Comparison of ENCODE assay signal across 9 mouse cellular contexts in genomic region chr19:55537691-55538090, GRCm38 (mm10).
DNase-seq lines count a peak whose midpoint lies in the region; ATAC-seq and TF ChIP-seq lines count a peak whose summit lies in the region.
"Had no signal": no experiment of that assay in that cellular context is flagged by ENCODE, and none has a peak within 500 bp of the region (broad histone marks: within the 10 kb centered on the region; RNA-seq: fewer than 3 reads in every experiment).

No protein-coding gene starts in this region.

- H3K9me3 ChIP-seq in hindbrain, embryonic 11.5 days (ENCODE audit: control insufficient read depth, low read length) = no peaks in the 10 kb centered on the region
- no peaks in the 10 kb centered on the region for H3K9me3 ChIP-seq in hindbrain, embryonic 16.5 days (ENCODE audit: control insufficient read depth, low read length)
- H3K9me3 ChIP-seq in embryonic facial prominence, embryonic 12.5 days = no peaks in the 10 kb centered on the region
- H3K9me3 ChIP-seq in midbrain, embryonic 14.5 days (ENCODE audit: control insufficient read depth, low read length) = no peaks in the 10 kb centered on the region
- H3K9me3 ChIP-seq: liver, embryonic 13.5 days had no signal

- H3K9ac ChIP-seq in hindbrain, embryonic 11.5 days (ENCODE audit: low read depth, low read length) = no peak overlapping the region
- no peak overlapping the region for H3K9ac ChIP-seq in hindbrain, embryonic 16.5 days (ENCODE audit: low read depth, low read length)
- no peak overlapping the region for H3K9ac ChIP-seq in embryonic facial prominence, embryonic 12.5 days
- H3K9ac ChIP-seq in midbrain, embryonic 14.5 days (replicated peaks; ENCODE audit: low read length) = no peak overlapping the region
- H3K9ac ChIP-seq: liver, embryonic 13.5 days had no signal

- H3K4me2 ChIP-seq in hindbrain, embryonic 11.5 days (replicated peaks; ENCODE audit: low read depth, low read length) = no peak overlapping the region
- H3K4me2 ChIP-seq in hindbrain, embryonic 16.5 days (ENCODE audit: low read length) = no peak overlapping the region
- H3K4me2 ChIP-seq in embryonic facial prominence, embryonic 12.5 days (replicated peaks) = no peak overlapping the region
- H3K4me2 ChIP-seq in midbrain, embryonic 14.5 days (ENCODE audit: low read length) = no peak overlapping the region
- H3K4me2 ChIP-seq: liver, embryonic 13.5 days had no signal

- no peak overlapping the region for H3K27ac ChIP-seq in hindbrain, embryonic 11.5 days (ENCODE audit: low read depth, low read length)
- no peak overlapping the region for H3K27ac ChIP-seq in hindbrain, embryonic 16.5 days (ENCODE audit: low read depth, low read length)
- no peak overlapping the region for H3K27ac ChIP-seq in embryonic facial prominence, embryonic 12.5 days
- H3K27ac ChIP-seq in midbrain, embryonic 14.5 days (replicated peaks; ENCODE audit: low read depth, low read length) = no peak overlapping the region
- H3K27ac ChIP-seq: liver, embryonic 13.5 days had no signal

- POLR2A ChIA-PET in Patski (lab: Charles Lee) = interaction anchor here (0.7 kb wide), 1 partner anchor 28 kb away, joined by 3 read pairs; no protein-coding TSS in a partner anchor

- no peak overlapping the region for H3K4me3 ChIP-seq in hindbrain, embryonic 11.5 days (ENCODE audit: low read depth, low read length)
- H3K4me3 ChIP-seq in hindbrain, embryonic 16.5 days (ENCODE audit: low read length) = no peak overlapping the region
- H3K4me3 ChIP-seq in embryonic facial prominence, embryonic 12.5 days = no peak overlapping the region
- H3K4me3 ChIP-seq in midbrain, embryonic 14.5 days (replicated peaks; ENCODE audit: low read depth, low read length) = no peak overlapping the region
- H3K4me3 ChIP-seq: liver, embryonic 13.5 days had no signal

- in situ Hi-C loops in Patski (cut with MboI; ENCODE audit: low pct_unique_long_range_greater_than_20kb) = no loop called here

- peak; percentile 66 for DNase-seq in hindbrain, embryonic 11.5 days (ENCODE audit: low spot score)
- DNase-seq in Patski (ENCODE audit: low read depth, low spot score) = no peak
- DNase-seq in kidney, adult 9 months = peak; percentile 88
- DNase-seq in midbrain, embryonic 14.5 days = peak; percentile 79
- no peak for DNase-seq in ovary, adult 18-20 months (ENCODE audit: low spot score)
- no peak for DNase-seq in right cerebral cortex, adult 2 months (ENCODE audit: low spot score in 2 of 2)
- DNase-seq: liver, embryonic 13.5 days had no signal

- H3K36me3 ChIP-seq in hindbrain, embryonic 11.5 days (ENCODE audit: control insufficient read depth, insufficient read depth, low read length) = no peaks in the 10 kb centered on the region
- no peaks in the 10 kb centered on the region for H3K36me3 ChIP-seq in hindbrain, embryonic 16.5 days (ENCODE audit: control insufficient read depth, insufficient read depth, low read length)
- H3K36me3 ChIP-seq in embryonic facial prominence, embryonic 12.5 days = no peaks in the 10 kb centered on the region
- no peaks in the 10 kb centered on the region for H3K36me3 ChIP-seq in midbrain, embryonic 14.5 days (ENCODE audit: control insufficient read depth, insufficient read depth, low read length)
- H3K36me3 ChIP-seq: liver, embryonic 13.5 days had no signal

- ATAC-seq in hindbrain, embryonic 11.5 days (ENCODE audit: low FRiP score) = no peak
- no peak for ATAC-seq in hindbrain, embryonic 16.5 days
- no peak for ATAC-seq in Patski
- ATAC-seq in embryonic facial prominence, embryonic 12.5 days (ENCODE audit: insufficient number of reproducible peaks, insufficient read depth, low FRiP score, low TSS enrichment) = 0 out of 2 replicates have a peak, but pooled peaks have one; percentile 64
- no peak for ATAC-seq in midbrain, embryonic 14.5 days (ENCODE audit: low FRiP score, low TSS enrichment)

- WGBS in hindbrain, embryonic 11.5 days = 32% methylated on average over 6 of the region's 6 CpGs
- WGBS in hindbrain, embryonic 16.5 days = 24% methylated on average over 6 of the region's 6 CpGs
- WGBS in embryonic facial prominence, embryonic 12.5 days = 18% methylated on average over 6 of the region's 6 CpGs
- WGBS in midbrain, embryonic 14.5 days = 20% methylated on average over 6 of the region's 6 CpGs

- CTCF ChIA-PET in Patski (lab: Charles Lee) = interaction anchor here (0.8 kb wide), 1 partner anchor 38 kb away, joined by 3 read pairs; no protein-coding TSS in a partner anchor

- H3K27me3 ChIP-seq in hindbrain, embryonic 11.5 days (ENCODE audit: control insufficient read depth, insufficient read depth, low read length) = no peaks in the 10 kb centered on the region; the same call in 1 of the 2 replicates
- 0 out of 2 replicates have a peak, but pooled peaks cover 2% of the 10 kb centered on the region for H3K27me3 ChIP-seq in hindbrain, embryonic 16.5 days (replicated peaks; ENCODE audit: control insufficient read depth, insufficient read depth, low read length)
- no peaks in the 10 kb centered on the region for H3K27me3 ChIP-seq in Patski
- no peaks in the 10 kb centered on the region; the same call in 1 of the 2 replicates for H3K27me3 ChIP-seq in embryonic facial prominence, embryonic 12.5 days
- no peaks in the 10 kb centered on the region for H3K27me3 ChIP-seq in midbrain, embryonic 14.5 days (ENCODE audit: control insufficient read depth, insufficient read depth, low read length)
- H3K27me3 ChIP-seq: liver, embryonic 13.5 days had no signal

- no peaks in the 10 kb centered on the region for H3K4me1 ChIP-seq in hindbrain, embryonic 11.5 days (replicated peaks; ENCODE audit: control insufficient read depth, insufficient read depth, low read length)
- no peaks in the 10 kb centered on the region for H3K4me1 ChIP-seq in hindbrain, embryonic 16.5 days (ENCODE audit: control insufficient read depth, insufficient read depth, low read depth, low read length)
- 0 out of 2 replicates have a peak, but pooled peaks cover 6% of the 10 kb centered on the region for H3K4me1 ChIP-seq in embryonic facial prominence, embryonic 12.5 days
- H3K4me1 ChIP-seq in midbrain, embryonic 14.5 days (ENCODE audit: control insufficient read depth, insufficient read depth, low read length) = no peaks in the 10 kb centered on the region
- H3K4me1 ChIP-seq: liver, embryonic 13.5 days had no signal

- peak; percentile 61 for TF ChIP-seq CTCF in Patski (IDR thresholded peaks at IDR 0.05)

Comparison
In these comparisons a context has a peak if more than half of its experiments do, and no peak if none do; other contexts are left out.
1. DNase-seq: peak in hindbrain, embryonic 11.5 days (single experiment), kidney, adult 9 months (single experiment) and midbrain, embryonic 14.5 days (single experiment); none in Patski (single experiment), ovary, adult 18-20 months (single experiment) and right cerebral cortex, adult 2 months (0 of 2).